Mouse (Mus musculus): Measurements from ENCODE around the gene Qk.

DNA sequence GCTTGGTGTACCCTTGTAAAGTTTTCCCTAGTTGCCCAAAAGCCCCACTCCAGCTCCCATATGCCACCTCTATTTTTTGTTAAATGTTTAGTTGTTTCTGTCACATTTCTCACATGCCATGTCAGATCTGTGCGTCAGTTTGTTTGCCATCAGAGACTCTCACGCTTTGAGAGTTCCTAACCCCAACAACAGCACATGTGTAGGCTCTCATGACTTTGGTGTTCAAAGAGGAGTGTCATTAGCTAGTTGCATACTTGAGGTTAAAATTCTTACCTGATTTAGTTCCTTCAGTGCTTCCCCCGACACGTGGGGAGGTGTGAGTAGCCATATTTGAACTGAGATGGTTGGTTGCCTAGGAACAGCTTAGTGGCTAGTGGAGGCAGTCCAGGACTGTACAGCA lies 2.1 kb upstream of the Qk start:
- no peak for TF ChIP-seq CHD1 (IDR thresholded peaks at IDR 0.05; ENCODE audit: low read depth, low read length)
- TF ChIP-seq NRF1 (IDR thresholded peaks at IDR 0.05; ENCODE audit: insufficient read depth, low read depth, low read length, poor library complexity, severe bottlenecking) = no peak
- TF ChIP-seq ZNF384 (IDR thresholded peaks at IDR 0.05; ENCODE audit: low read depth, low read length) = no peak

All from MEL (cell line).